Mouse (Mus musculus) brain, embryonic 14.5 days (tissue): ENCODE data around the gene H2-M10.6.

Experiments used
- CTCF ChIP-seq: fragments of 200-500 bp; IDR thresholded peaks from 2 replicates; pipeline ENCODE4 v1.5.1; 2012; ENCODE audit warnings: inconsistent platforms, mild to moderate bottlenecking, moderate library complexity, borderline replicate concordance; ENCODE audit not compliant: insufficient read depth, insufficient read length; ENCODE audit errors: extremely low read depth
- POLR2A ChIP-seq: fragments of 200-500 bp; IDR thresholded peaks from 2 replicates; pipeline ENCODE4 v1.6.1; 2012; ENCODE audit warnings: mild to moderate bottlenecking, inconsistent platforms, borderline replicate concordance; ENCODE audit not compliant: poor library complexity, insufficient read depth, insufficient read length, severe bottlenecking; ENCODE audit errors: extremely low read depth

DNA sequence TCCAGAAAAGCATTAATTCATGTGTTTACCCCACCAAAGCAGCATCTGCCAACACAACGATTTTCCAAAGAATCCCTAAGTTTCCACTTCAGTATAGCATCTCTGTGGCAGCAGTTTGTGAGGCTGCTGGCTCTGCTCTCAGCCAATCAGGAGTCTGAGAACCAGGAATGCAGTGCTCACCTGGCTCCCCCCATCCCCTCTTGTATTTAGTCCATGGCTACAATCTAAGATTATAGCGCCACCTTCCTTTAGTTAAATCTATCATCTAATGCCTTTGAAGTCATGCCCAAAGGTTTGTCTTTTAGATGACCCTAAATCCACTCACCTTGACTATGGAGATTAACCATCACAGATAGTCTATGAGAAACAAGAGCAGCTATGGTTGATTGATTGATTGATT is 48.2 kb upstream of the H2-M10.6 start:
- no peak for TF ChIP-seq POLR2A
- no peak for TF ChIP-seq CTCF
